In genomic region chr17:26950560-26951288, GRCm38 (mm10) we compare ENCODE assay signal across 9 mouse cellular contexts. TPM values are rescaled to one million over a fixed set of nuclear protein-coding genes. Genes with fewer than 3 reads are reported as not detected.
DNase-seq lines count a peak whose midpoint lies in the region; ATAC-seq lines count a peak whose summit lies in the region.
"Had no signal": no experiment of that assay in that cellular context is flagged by ENCODE, and none has a peak within 500 bp of the region (broad histone marks: within the 10 kb centered on the region; RNA-seq: fewer than 3 reads in every experiment).

No protein-coding gene starts in this region.

- peak overlapping the region; percentile 48 for H3K4me3 ChIP-seq in heart, embryonic 13.5 days
- peak overlapping the region; percentile 77 for H3K4me3 ChIP-seq in embryonic facial prominence, embryonic 10.5 days
- peak overlapping the region; percentile 71 for H3K4me3 ChIP-seq in hindbrain, embryonic 14.5 days (replicated peaks; ENCODE audit: low read length)
- H3K4me3 ChIP-seq in midbrain, embryonic 11.5 days (ENCODE audit: low read depth, low read length) = peak overlapping the region; percentile 41

- 35% methylated on average over 7 of the region's 7 CpGs for WGBS in heart, embryonic 13.5 days
- WGBS in embryonic facial prominence, embryonic 10.5 days = 36% methylated on average over 7 of the region's 7 CpGs
- 35% methylated on average over 7 of the region's 7 CpGs for WGBS in hindbrain, embryonic 14.5 days
- 31% methylated on average over 7 of the region's 7 CpGs for WGBS in midbrain, embryonic 11.5 days

- intact Hi-C loops in heart, postnatal 14 days (cut with DNase I) = no loop called here

- no peak for DNase-seq in heart, postnatal 14 days
- no peak for DNase-seq in embryonic facial prominence, embryonic 10.5 days (ENCODE audit: low spot score)
- no peak for DNase-seq in hindbrain, embryonic 14.5 days (ENCODE audit: low spot score)
- DNase-seq in midbrain, embryonic 11.5 days (ENCODE audit: low spot score, missing footprints) = peak; percentile 81
- DNase-seq in gastrocnemius, postnatal 25 days = no peak
- no peak for DNase-seq in thymus, postnatal 36 days
- DNase-seq in layer of hippocampus, postnatal 36 days = no peak

- H3K9me3 ChIP-seq in heart, embryonic 13.5 days = no peaks in the 10 kb centered on the region
- H3K9me3 ChIP-seq in embryonic facial prominence, embryonic 10.5 days = no peaks in the 10 kb centered on the region
- no peaks in the 10 kb centered on the region for H3K9me3 ChIP-seq in hindbrain, embryonic 14.5 days (ENCODE audit: control insufficient read depth, low read length)
- H3K9me3 ChIP-seq in midbrain, embryonic 11.5 days (ENCODE audit: control insufficient read depth, low read length) = no peaks in the 10 kb centered on the region

- H3K36me3 ChIP-seq in heart, embryonic 13.5 days = peaks cover 9% of the 10 kb centered on the region; the same call in 1 of the 2 replicates
- H3K36me3 ChIP-seq in embryonic facial prominence, embryonic 10.5 days (replicated peaks) = peaks cover 22% of the 10 kb centered on the region
- peaks cover 17% of the 10 kb centered on the region for H3K36me3 ChIP-seq in hindbrain, embryonic 14.5 days (replicated peaks; ENCODE audit: control insufficient read depth, insufficient read depth)
- H3K36me3 ChIP-seq in midbrain, embryonic 11.5 days (ENCODE audit: control insufficient read depth, insufficient read depth, low read length) = no peaks in the 10 kb centered on the region

- H3K4me2 ChIP-seq in heart, embryonic 13.5 days = peak overlapping the region; percentile 64
- peak overlapping the region; percentile 93 for H3K4me2 ChIP-seq in hindbrain, embryonic 14.5 days (replicated peaks)
- H3K4me2 ChIP-seq in midbrain, embryonic 11.5 days = peak overlapping the region; percentile 82

- ATAC-seq in heart, embryonic 13.5 days (ENCODE audit: extremely low read depth, insufficient number of reproducible peaks, low FRiP score, low TSS enrichment) = no peak
- ATAC-seq in hindbrain, embryonic 14.5 days (ENCODE audit: low FRiP score) = no peak
- no peak for ATAC-seq in midbrain, embryonic 11.5 days (ENCODE audit: low FRiP score)

- peak overlapping the region; percentile 54 for H3K27ac ChIP-seq in heart, embryonic 13.5 days (replicated peaks)
- H3K27ac ChIP-seq in embryonic facial prominence, embryonic 10.5 days (replicated peaks) = peak overlapping the region; percentile 88
- peak overlapping the region; percentile 75 for H3K27ac ChIP-seq in hindbrain, embryonic 14.5 days
- peak overlapping the region; percentile 59 for H3K27ac ChIP-seq in midbrain, embryonic 11.5 days (ENCODE audit: low read depth, low read length)

- peak overlapping the region; percentile 79 for H3K9ac ChIP-seq in heart, embryonic 13.5 days
- peak overlapping the region; percentile 54 for H3K9ac ChIP-seq in hindbrain, embryonic 14.5 days
- H3K9ac ChIP-seq in midbrain, embryonic 11.5 days (ENCODE audit: low read length) = peak overlapping the region; percentile 54

- no peaks in the 10 kb centered on the region; the same call in 1 of the 2 replicates for H3K27me3 ChIP-seq in heart, embryonic 13.5 days (replicated peaks)
- peaks cover 33% of the 10 kb centered on the region for H3K27me3 ChIP-seq in embryonic facial prominence, embryonic 10.5 days (replicated peaks; ENCODE audit: low read depth, poor library complexity, severe bottlenecking)
- no peaks in the 10 kb centered on the region for H3K27me3 ChIP-seq in hindbrain, embryonic 14.5 days (ENCODE audit: control insufficient read depth, insufficient read depth, low read length)
- H3K27me3 ChIP-seq in midbrain, embryonic 11.5 days (ENCODE audit: control insufficient read depth, insufficient read depth, low read length) = no peaks in the 10 kb centered on the region

- H3K4me1 ChIP-seq in heart, embryonic 13.5 days = peaks cover 89% of the 10 kb centered on the region
- H3K4me1 ChIP-seq in embryonic facial prominence, embryonic 10.5 days = peaks cover 82% of the 10 kb centered on the region
- peaks cover 73% of the 10 kb centered on the region for H3K4me1 ChIP-seq in hindbrain, embryonic 14.5 days (replicated peaks; ENCODE audit: control insufficient read depth, insufficient read depth, low read length)
- peaks cover 72% of the 10 kb centered on the region for H3K4me1 ChIP-seq in midbrain, embryonic 11.5 days (ENCODE audit: control insufficient read depth, insufficient read depth, low read length)

RNA-seq across cellular contexts. Expression of gene Syngap1, which starts 9.7 kb away (rescaled TPM):
- 1.3 and 2.0 TPM in 2 replicates for polyA plus RNA-seq in heart, embryonic 13.5 days (2015; fragmentation: Nextera tagmentation; extraction: Ambion mirVana)
- total RNA-seq in heart, postnatal 14 days (2021) = 1 to 10 TPM; 7.3 to 7.7 TPM
- 1.4 and 1.6 TPM in 2 replicates for polyA plus RNA-seq in embryonic facial prominence, embryonic 10.5 days (2016; fragmentation: Nextera tagmentation; extraction: Ambion mirVana)
- polyA plus RNA-seq in hindbrain, embryonic 14.5 days (2014; fragmentation: Nextera tagmentation; extraction: Ambion mirVana) = 4.3 and 5.0 TPM in 2 replicates
- polyA plus RNA-seq in midbrain, embryonic 11.5 days (2014; fragmentation: Nextera tagmentation; extraction: Ambion mirVana) = 1.8 and 2.3 TPM in 2 replicates
- 1 to 10 TPM; 2.7 to 4.7 TPM for total RNA-seq in gastrocnemius, postnatal 25 days (2021)
- 100 to 1,000 TPM; 449 to 485 TPM for total RNA-seq in layer of hippocampus, postnatal 36 days (2021)
- polyA plus RNA-seq: activated CD4-positive, CD25-positive, alpha-beta regulatory T cell, adult 4 months had no signal

RNA-seq across cellular contexts. Expression of gene Cuta, which starts 11.4 kb away (rescaled TPM):
- polyA plus RNA-seq in heart, embryonic 13.5 days (2015; fragmentation: Nextera tagmentation; extraction: Ambion mirVana) = 152 and 169 TPM in 2 replicates
- 10 to 100 TPM; 91.1 to 91.8 TPM for total RNA-seq in heart, postnatal 14 days (2021)
- polyA plus RNA-seq in embryonic facial prominence, embryonic 10.5 days (2016; fragmentation: Nextera tagmentation; extraction: Ambion mirVana) = 176 and 182 TPM in 2 replicates
- 112 and 113 TPM in 2 replicates for polyA plus RNA-seq in hindbrain, embryonic 14.5 days (2014; fragmentation: Nextera tagmentation; extraction: Ambion mirVana)
- polyA plus RNA-seq in midbrain, embryonic 11.5 days (2014; fragmentation: Nextera tagmentation; extraction: Ambion mirVana) = 146 and 157 TPM in 2 replicates
- 10 to 100 TPM; 83.7 to 87.0 TPM for total RNA-seq in gastrocnemius, postnatal 25 days (2021)
- 100 to 1,000 TPM in 1 of 2 experiments, 10 to 100 TPM in 1; 99.3 to 104 TPM for total RNA-seq in layer of hippocampus, postnatal 36 days (2021)

RNA-seq across cellular contexts. Expression of gene Phf1, which starts 17.9 kb away (rescaled TPM):
- polyA plus RNA-seq in heart, embryonic 13.5 days (2015; fragmentation: Nextera tagmentation; extraction: Ambion mirVana) = 8.4 and 9.2 TPM in 2 replicates
- total RNA-seq in heart, postnatal 14 days (2021) = 10 to 100 TPM in 1 of 2 experiments, 1 to 10 TPM in 1; 10.0 to 10.6 TPM
- polyA plus RNA-seq in embryonic facial prominence, embryonic 10.5 days (2016; fragmentation: Nextera tagmentation; extraction: Ambion mirVana) = 3.8 and 4.7 TPM in 2 replicates
- 20.6 and 23.3 TPM in 2 replicates for polyA plus RNA-seq in hindbrain, embryonic 14.5 days (2014; fragmentation: Nextera tagmentation; extraction: Ambion mirVana)
- polyA plus RNA-seq in midbrain, embryonic 11.5 days (2014; fragmentation: Nextera tagmentation; extraction: Ambion mirVana) = 3.6 and 3.7 TPM in 2 replicates
- total RNA-seq in gastrocnemius, postnatal 25 days (2021) = 1 to 10 TPM; 5.1 to 5.9 TPM
- total RNA-seq in layer of hippocampus, postnatal 36 days (2021) = 10 to 100 TPM; 28.8 to 30.0 TPM

RNA-seq across cellular contexts. Expression of gene Zbtb9, which starts 22.2 kb away (rescaled TPM):
- 9.1 and 9.8 TPM in 2 replicates for polyA plus RNA-seq in heart, embryonic 13.5 days (2015; fragmentation: Nextera tagmentation; extraction: Ambion mirVana)
- 1 to 10 TPM; 1.7 to 3.3 TPM for total RNA-seq in heart, postnatal 14 days (2021)
- 20.1 and 20.6 TPM in 2 replicates for polyA plus RNA-seq in embryonic facial prominence, embryonic 10.5 days (2016; fragmentation: Nextera tagmentation; extraction: Ambion mirVana)
- polyA plus RNA-seq in hindbrain, embryonic 14.5 days (2014; fragmentation: Nextera tagmentation; extraction: Ambion mirVana) = 9.7 and 11.1 TPM in 2 replicates
- polyA plus RNA-seq in midbrain, embryonic 11.5 days (2014; fragmentation: Nextera tagmentation; extraction: Ambion mirVana) = 13.4 and 13.6 TPM in 2 replicates
- total RNA-seq in gastrocnemius, postnatal 25 days (2021) = under 1 TPM; 0.43 to 0.92 TPM
- 10 to 100 TPM; 15.0 to 15.6 TPM for total RNA-seq in layer of hippocampus, postnatal 36 days (2021)

RNA-seq across cellular contexts. Expression of gene Kifc5b, which starts 33.8 kb away (rescaled TPM):
- polyA plus RNA-seq in heart, embryonic 13.5 days (2015; fragmentation: Nextera tagmentation; extraction: Ambion mirVana) = 6.3 and 7.0 TPM in 2 replicates
- 1 to 10 TPM; 1.3 to 2.6 TPM for total RNA-seq in heart, postnatal 14 days (2021)
- 11.6 and 12.1 TPM in 2 replicates for polyA plus RNA-seq in embryonic facial prominence, embryonic 10.5 days (2016; fragmentation: Nextera tagmentation; extraction: Ambion mirVana)
- 0.90 and 2.1 TPM in 2 replicates for polyA plus RNA-seq in hindbrain, embryonic 14.5 days (2014; fragmentation: Nextera tagmentation; extraction: Ambion mirVana)
- 3.8 and 6.4 TPM in 2 replicates for polyA plus RNA-seq in midbrain, embryonic 11.5 days (2014; fragmentation: Nextera tagmentation; extraction: Ambion mirVana)
- under 1 TPM; 0.31 to 0.56 TPM for total RNA-seq in gastrocnemius, postnatal 25 days (2021)
- total RNA-seq in layer of hippocampus, postnatal 36 days (2021) = 1 to 10 TPM; 3.2 to 4.0 TPM
